Mouse (Mus musculus) hindbrain, embryonic 12.5 days (tissue): ENCODE measurements around the gene Clec2d. TPM values are rescaled to one million over a fixed set of nuclear protein-coding genes. Genes with fewer than 3 reads are reported as not detected.

ENCODE experiments used
- ATAC-seq: fragments of 200-750 bp; cut with Nextera tagmentation; 2 replicates; pipeline ENCODE4 v1.8.0; 2017; ENCODE audit warnings: moderate TSS enrichment; ENCODE audit not compliant: low FRiP score
- H3K27ac ChIP-seq: fragments of 300-500 bp; sonication (generic); 2 replicates; pipeline ENCODE4 v1.5.1; 2016; ENCODE audit warnings: mild to moderate bottlenecking
- H3K27me3 ChIP-seq: fragments of 300-500 bp; sonication (generic); 2 replicates; pipeline ENCODE4 v1.6.1; 2016; ENCODE audit warnings: mild to moderate bottlenecking
- H3K36me3 ChIP-seq: fragments of 300-500 bp; sonication (generic); 2 replicates; pipeline ENCODE4 v1.6.1; 2016; ENCODE audit warnings: mild to moderate bottlenecking
- H3K4me1 ChIP-seq: fragments of 300-500 bp; sonication (generic); 2 replicates; pipeline ENCODE4 v1.6.1; 2016
- H3K4me2 ChIP-seq: fragments of 300-500 bp; sonication (generic); replicated peaks from 2 replicates; pipeline ENCODE4 v1.6.1; 2016; ENCODE audit warnings: mild to moderate bottlenecking
- H3K4me3 ChIP-seq: fragments of 300-500 bp; sonication (generic); 2 replicates; pipeline ENCODE4 v1.5.1; 2016; ENCODE audit warnings: mild to moderate bottlenecking
- H3K9ac ChIP-seq: fragments of 300-500 bp; sonication (generic); 2 replicates; pipeline ENCODE4 v1.6.1; 2016; ENCODE audit warnings: mild to moderate bottlenecking, moderate library complexity
- H3K9me3 ChIP-seq: fragments of 300-500 bp; sonication (generic); replicated peaks from 2 replicates; pipeline ENCODE4 v1.6.1; 2016; ENCODE audit warnings: mild to moderate bottlenecking
- WGBS: fragments of 180-500 bp; shearing (Covaris S2); methylation state at CpG from one replicate; pipeline ENCODE4 v1.1.7; 2016; 5-methylcytosine and 5-hydroxymethylcytosine counted together
- polyA plus RNA-seq: library from polyadenylated mRNA; unstranded; fragments of >200 nt; fragmentation: Nextera tagmentation; extraction: Ambion mirVana; gene quantifications from 2 replicates; pipeline ENCODE4 v1.2.1, GENCODE M21; 2016

Clec2d gene
- polyA plus RNA-seq, 1 experiment from 2014 or later: not detected

DNA sequence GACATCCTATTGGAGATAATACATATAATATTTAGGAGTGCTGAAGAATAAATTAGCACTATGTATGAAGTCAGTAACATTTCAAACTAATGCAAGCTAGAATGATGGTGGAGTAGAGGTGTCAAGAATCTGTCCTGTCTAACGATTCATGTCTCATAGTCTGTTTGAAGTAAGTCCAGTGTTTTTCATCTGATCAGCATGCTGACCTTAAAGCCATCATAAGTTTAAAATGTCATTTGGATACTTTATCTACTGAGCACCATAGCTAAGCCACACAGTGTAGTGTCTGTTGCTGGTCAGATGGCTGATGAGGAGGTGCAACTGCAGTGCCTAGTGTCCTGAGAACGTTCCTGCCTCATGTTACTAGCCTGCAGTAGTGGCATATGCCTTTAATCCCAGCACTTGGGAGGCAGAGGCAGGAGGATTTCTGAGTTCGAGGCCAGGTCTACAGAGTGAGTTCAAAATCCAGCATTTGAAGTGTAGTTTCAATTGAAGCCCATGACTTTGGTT, 36.4 kb downstream of the Clec2d start:
- 85% methylated on average over 3 of the region's 3 CpGs for WGBS
- no peaks in the 10 kb centered on the region for H3K9me3 ChIP-seq
- no peak overlapping the region for H3K4me3 ChIP-seq
- no peak for ATAC-seq
- no peak overlapping the region for H3K9ac ChIP-seq
- no peaks in the 10 kb centered on the region for H3K36me3 ChIP-seq
- H3K27me3 ChIP-seq: no peaks in the 10 kb centered on the region
- no peak overlapping the region for H3K27ac ChIP-seq
- H3K4me2 ChIP-seq: no peak overlapping the region
- no peaks in the 10 kb centered on the region for H3K4me1 ChIP-seq

DNA sequence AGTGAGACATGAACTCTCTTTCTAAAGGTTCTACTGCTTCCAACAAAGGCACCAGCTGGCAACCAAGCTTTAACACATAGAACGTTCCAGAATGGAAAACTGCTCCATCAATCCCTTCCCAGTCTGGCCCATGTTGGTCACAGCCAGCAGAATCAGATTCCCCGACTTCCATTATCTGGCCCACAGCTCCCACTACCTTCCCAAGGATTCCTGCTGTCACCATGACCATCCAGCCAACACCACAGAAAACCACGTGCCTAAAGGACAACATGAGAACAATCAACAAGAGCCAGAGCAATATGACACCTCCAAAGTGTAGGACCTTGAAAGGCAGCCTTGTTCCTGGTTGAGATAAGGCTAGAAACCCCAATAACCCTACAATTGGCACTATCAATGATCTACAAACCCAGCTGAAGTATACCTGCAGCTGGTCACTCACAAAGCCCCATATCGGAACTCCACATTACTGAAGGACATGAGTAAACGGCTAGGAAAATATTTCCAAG, 37.8 kb downstream of the Clec2d start:
- no peak overlapping the region for H3K4me2 ChIP-seq
- no peaks in the 10 kb centered on the region for H3K4me1 ChIP-seq
- H3K9ac ChIP-seq: no peak overlapping the region
- no peak for ATAC-seq
- H3K9me3 ChIP-seq: no peaks in the 10 kb centered on the region
- no peaks in the 10 kb centered on the region for H3K36me3 ChIP-seq
- WGBS: 83% methylated on average over 5 of the region's 5 CpGs
- no peak overlapping the region for H3K4me3 ChIP-seq
- no peak overlapping the region for H3K27ac ChIP-seq
- H3K27me3 ChIP-seq: no peaks in the 10 kb centered on the region

DNA sequence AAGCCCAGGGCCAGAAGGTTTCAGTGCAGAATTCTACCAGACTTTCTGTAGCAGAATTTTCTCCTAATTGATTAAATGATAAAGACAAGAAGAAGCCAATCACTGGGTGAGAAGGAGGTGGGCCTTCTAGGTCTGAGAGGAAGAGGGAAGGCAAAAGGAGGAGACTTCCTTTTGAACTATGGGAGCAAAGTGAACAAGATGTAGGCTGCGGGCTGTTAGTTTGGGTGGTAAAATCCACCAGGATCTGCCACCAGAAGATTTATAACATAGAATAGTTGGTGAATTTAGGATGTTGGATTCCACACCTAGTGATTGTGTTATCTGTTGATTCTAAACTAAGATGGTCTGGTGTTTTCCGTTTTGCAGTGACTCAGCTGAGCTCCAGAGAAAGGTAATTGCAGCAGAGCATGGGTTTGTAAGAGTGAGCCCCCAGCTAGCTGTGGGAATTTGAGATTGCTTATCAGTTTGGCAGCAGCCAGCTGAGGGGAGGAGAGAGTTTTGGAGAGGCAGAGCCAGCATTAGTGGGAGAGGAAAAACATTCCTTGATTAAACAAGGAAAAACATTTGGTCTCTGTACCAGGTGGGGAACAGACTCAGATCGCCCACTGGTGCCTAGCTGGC, 39.6 kb downstream of the Clec2d start:
- WGBS: 85% methylated on average over 3 of the region's 3 CpGs
- H3K27ac ChIP-seq: no peak overlapping the region
- no peak overlapping the region for H3K4me3 ChIP-seq
- no peaks in the 10 kb centered on the region for H3K27me3 ChIP-seq
- no peaks in the 10 kb centered on the region for H3K9me3 ChIP-seq
- no peak overlapping the region for H3K4me2 ChIP-seq
- no peak overlapping the region for H3K9ac ChIP-seq
- H3K36me3 ChIP-seq: no peaks in the 10 kb centered on the region
- no peak for ATAC-seq
- H3K4me1 ChIP-seq: no peaks in the 10 kb centered on the region

DNA sequence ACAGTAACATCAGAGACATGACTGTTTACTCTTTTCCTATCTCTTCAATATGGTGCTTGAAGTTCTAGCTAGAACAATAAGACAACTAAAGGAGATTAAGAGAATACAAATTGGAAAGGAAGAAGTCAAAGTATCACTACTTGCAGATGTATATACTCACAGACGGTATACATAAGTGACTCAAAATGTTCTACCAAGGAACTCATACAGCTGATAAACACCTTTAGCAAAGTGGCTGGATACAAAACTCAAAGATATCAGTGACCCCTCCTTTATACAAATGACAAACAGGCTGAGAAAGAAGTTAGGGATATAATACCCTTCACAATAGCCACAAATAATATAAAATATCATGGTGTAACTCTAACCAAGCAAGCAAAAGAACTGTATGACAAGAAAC, 40.6 kb downstream of the Clec2d start:
- no peak for ATAC-seq
- no peaks in the 10 kb centered on the region for H3K4me1 ChIP-seq
- H3K27ac ChIP-seq: no peak overlapping the region
- H3K9ac ChIP-seq: no peak overlapping the region
- H3K9me3 ChIP-seq: no peaks in the 10 kb centered on the region
- H3K36me3 ChIP-seq: no peaks in the 10 kb centered on the region
- no peak overlapping the region for H3K4me2 ChIP-seq
- no peaks in the 10 kb centered on the region for H3K27me3 ChIP-seq
- H3K4me3 ChIP-seq: no peak overlapping the region
- 97% methylated on average over 1 of the region's 1 CpGs for WGBS

DNA sequence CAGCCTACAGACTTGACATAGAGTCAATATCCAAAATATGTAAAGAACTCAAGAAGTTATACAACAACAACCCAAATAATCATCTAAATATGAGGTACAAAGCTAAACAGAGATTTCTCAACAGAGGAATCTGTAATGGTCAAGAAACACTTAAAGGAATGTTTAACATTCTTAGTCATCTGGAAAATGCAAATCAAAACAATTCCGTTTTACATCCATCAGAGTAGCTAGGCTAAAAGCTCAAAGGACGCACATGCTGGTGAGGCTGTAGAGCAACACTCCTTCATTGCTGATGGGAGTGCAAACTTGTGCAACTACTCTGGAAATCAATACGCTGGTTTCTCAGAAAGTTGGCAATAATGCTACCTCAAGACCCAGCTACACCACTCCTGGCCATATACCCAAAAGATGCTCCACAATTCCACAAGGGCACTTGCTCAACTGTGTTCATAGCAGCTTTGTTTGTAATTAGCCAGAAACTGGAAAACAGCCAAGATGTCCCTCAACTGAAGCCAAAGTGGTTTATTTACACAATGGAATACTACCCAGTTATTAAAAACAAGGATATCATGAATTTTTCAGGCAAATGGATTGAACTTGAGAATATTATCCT, 41.9 kb downstream of the Clec2d start:
- 92% methylated on average over 3 of the region's 3 CpGs for WGBS
- H3K27me3 ChIP-seq: no peaks in the 10 kb centered on the region
- no peak overlapping the region for H3K4me3 ChIP-seq
- H3K9ac ChIP-seq: no peak overlapping the region
- H3K27ac ChIP-seq: no peak overlapping the region
- no peak for ATAC-seq
- no peak overlapping the region for H3K4me2 ChIP-seq
- no peaks in the 10 kb centered on the region for H3K4me1 ChIP-seq
- H3K9me3 ChIP-seq: no peaks in the 10 kb centered on the region
- H3K36me3 ChIP-seq: no peaks in the 10 kb centered on the region

- 61% methylated on average over 2 of the region's 2 CpGs for WGBS
- no peak overlapping the region for H3K4me3 ChIP-seq
- no peak overlapping the region for H3K9ac ChIP-seq
- H3K36me3 ChIP-seq: no peaks in the 10 kb centered on the region
- H3K27ac ChIP-seq: no peak overlapping the region
- no peaks in the 10 kb centered on the region for H3K4me1 ChIP-seq
- no peak overlapping the region for H3K4me2 ChIP-seq
- no peaks in the 10 kb centered on the region for H3K9me3 ChIP-seq
- ATAC-seq: no peak
- H3K27me3 ChIP-seq: no peaks in the 10 kb centered on the region
These were observed 43.2 kb downstream of the Clec2d start for GRCm38 (mm10) chr6:129223611-129224010.

DNA sequence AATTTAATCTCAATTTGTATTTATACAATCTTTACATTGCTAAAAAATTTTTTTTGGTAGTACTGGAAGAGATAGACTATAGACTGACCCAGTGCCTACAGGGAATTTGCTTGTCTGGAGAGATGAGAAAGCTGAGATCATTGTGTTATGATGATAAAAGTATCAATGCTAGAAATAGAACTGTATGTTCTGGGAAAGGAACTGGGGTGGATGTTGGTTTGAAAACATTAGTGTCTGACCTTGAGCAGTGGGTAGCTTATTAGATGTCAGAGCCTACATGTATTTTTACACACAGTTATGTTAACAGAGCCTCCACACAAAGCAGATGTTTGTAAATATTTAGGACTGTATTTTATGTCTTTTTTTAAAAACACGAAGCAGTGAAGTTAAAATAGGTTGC, 43.7 kb downstream of the Clec2d start:
- no peaks in the 10 kb centered on the region for H3K9me3 ChIP-seq

GRCm38 (mm10) chr6:129225078-129225477, 44.7 kb downstream of the Clec2d start:
- Histone ChIP-seq H3K9ac (no peak overlapping the region), H3K4me2 (no peak overlapping the region), H3K27ac (no peak overlapping the region), H3K36me3 (no peaks in the 10 kb centered on the region), H3K27me3 (no peaks in the 10 kb centered on the region), H3K9me3 (no peaks in the 10 kb centered on the region), H3K4me1 (no peaks in the 10 kb centered on the region), H3K4me3 (no peak overlapping the region)
- ATAC-seq: no peak
- WGBS: 86% methylated on average over 2 of the region's 2 CpGs

More for the DNA sequence above, 43.7 kb downstream of the Clec2d start:
- Histone ChIP-seq H3K27me3 (no peaks in the 10 kb centered on the region), H3K9ac (no peak overlapping the region), H3K4me3 (no peak overlapping the region), H3K36me3 (no peaks in the 10 kb centered on the region), H3K27ac (no peak overlapping the region), H3K4me1 (no peaks in the 10 kb centered on the region), H3K4me2 (no peak overlapping the region)
- no peak for ATAC-seq
- 80% methylated on average over 1 of the region's 1 CpGs for WGBS

GRCm38 (mm10) chr6:129228935-129229773, 48.7 kb downstream of the Clec2d start:
- WGBS: 66% methylated on average over 3 of the region's 3 CpGs
- no peaks in the 10 kb centered on the region for H3K27me3 ChIP-seq
- no peak for ATAC-seq
- no peaks in the 10 kb centered on the region for H3K9me3 ChIP-seq
- no peaks in the 10 kb centered on the region for H3K36me3 ChIP-seq
- no peak overlapping the region for H3K4me3 ChIP-seq
- no peak overlapping the region for H3K27ac ChIP-seq
- H3K9ac ChIP-seq: no peak overlapping the region
- H3K4me1 ChIP-seq: no peaks in the 10 kb centered on the region
- no peak overlapping the region for H3K4me2 ChIP-seq

GRCm38 (mm10) chr6:129229774-129230578, 49.6 kb downstream of the Clec2d start:
- no peaks in the 10 kb centered on the region for H3K9me3 ChIP-seq
- H3K4me3 ChIP-seq: no peak overlapping the region
- no peak overlapping the region for H3K27ac ChIP-seq
- whole genome bisulfite sequencing: 73% methylated on average over 3 of the region's 3 CpGs
- ATAC-seq: no peak
- no peaks in the 10 kb centered on the region for H3K36me3 ChIP-seq
- no peak overlapping the region for H3K4me2 ChIP-seq
- no peaks in the 10 kb centered on the region for H3K4me1 ChIP-seq
- H3K27me3 ChIP-seq: no peaks in the 10 kb centered on the region
- H3K9ac ChIP-seq: no peak overlapping the region

- no peaks in the 10 kb centered on the region for H3K9me3 ChIP-seq
- WGBS: 84% methylated on average over 5 of the region's 5 CpGs
- ATAC-seq: no peak
- no peaks in the 10 kb centered on the region for H3K27me3 ChIP-seq
- no peaks in the 10 kb centered on the region for H3K4me1 ChIP-seq
- no peak overlapping the region for H3K4me3 ChIP-seq
- no peak overlapping the region for H3K4me2 ChIP-seq
- H3K36me3 ChIP-seq: no peaks in the 10 kb centered on the region
- no peak overlapping the region for H3K9ac ChIP-seq
- no peak overlapping the region for H3K27ac ChIP-seq
These were observed 51.8 kb downstream of the Clec2d start for GRCm38 (mm10) chr6:129232005-129232841.
